Comparison of ENCODE assay signal across 8 mouse cellular contexts in the genomic region with DNA sequence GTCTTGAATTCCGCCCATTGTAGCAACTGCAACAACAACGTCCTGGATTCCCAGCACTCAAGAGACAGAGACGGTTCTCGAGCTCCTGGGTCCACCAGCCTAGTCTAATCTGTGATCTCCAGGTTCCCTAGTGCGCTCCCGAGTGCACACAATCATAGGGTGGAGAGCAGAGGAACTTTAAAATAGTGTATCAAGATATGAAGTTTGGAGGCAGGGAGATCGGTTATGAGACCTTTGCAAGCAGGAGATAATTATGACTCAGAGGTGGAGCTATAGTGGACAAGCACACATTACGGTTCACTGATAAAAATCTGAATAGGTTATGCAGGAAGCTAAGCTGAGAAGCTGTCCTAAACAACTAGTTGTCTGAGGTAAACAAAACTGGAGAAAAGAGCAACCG. TPM values are rescaled to one million over a fixed set of nuclear protein-coding genes. Genes with fewer than 3 reads are reported as not detected.
DNase-seq lines count a peak whose midpoint lies in the region; ATAC-seq and TF ChIP-seq lines count a peak whose summit lies in the region.

No protein-coding gene starts in this region.

- no peak for DNase-seq in lung, postnatal 0 days (ENCODE audit: low spot score)
- no peak for DNase-seq in lung, adult 18-20 months
- DNase-seq in embryonic facial prominence, embryonic 11.5 days (ENCODE audit: low spot score) = no peak
- DNase-seq in cerebellum, postnatal 36 days = no peak
- no peak for DNase-seq in thymus, postnatal 4 days
- DNase-seq in embryo, embryonic 10.5 days (ENCODE audit: low spot score) = no peak

- WGBS in lung, postnatal 0 days = 10% methylated on average over 9 of the region's 9 CpGs
- WGBS in embryonic facial prominence, embryonic 11.5 days = 13% methylated on average over 9 of the region's 9 CpGs
- WGBS in intestine, embryonic 16.5 days = 11% methylated on average over 9 of the region's 9 CpGs
- 14% methylated on average over 9 of the region's 9 CpGs for WGBS in neural tube, embryonic 12.5 days

- no peak for ATAC-seq in lung, postnatal 0 days
- no peak for ATAC-seq in embryonic facial prominence, embryonic 11.5 days (replicated peaks; ENCODE audit: insufficient number of reproducible peaks, low FRiP score, low TSS enrichment, low read depth)
- ATAC-seq in intestine, embryonic 16.5 days = no peak; the same call in 1 of the 2 replicates
- no peak for ATAC-seq in neural tube, embryonic 12.5 days (ENCODE audit: low FRiP score, low read depth)

- H3K4me3 ChIP-seq in lung, postnatal 0 days (ENCODE audit: low read depth, low read length) = peak overlapping the region; percentile 97
- H3K4me3 ChIP-seq in embryonic facial prominence, embryonic 11.5 days (ENCODE audit: low read depth, low read length) = peak overlapping the region; percentile 51
- H3K4me3 ChIP-seq in intestine, embryonic 16.5 days (ENCODE audit: low read length) = peak overlapping the region; percentile 62
- peak overlapping the region; percentile 52 for H3K4me3 ChIP-seq in neural tube, embryonic 12.5 days

- H3K36me3 ChIP-seq in lung, postnatal 0 days (ENCODE audit: insufficient read depth, low read length) = 0 out of 2 replicates have a peak, but pooled peaks cover 4% of the 10 kb centered on the region
- no peaks in the 10 kb centered on the region for H3K36me3 ChIP-seq in embryonic facial prominence, embryonic 11.5 days (replicated peaks; ENCODE audit: control insufficient read depth, insufficient read depth, low read depth, low read length)
- H3K36me3 ChIP-seq in intestine, embryonic 16.5 days (ENCODE audit: control insufficient read depth, insufficient read depth, low read length) = no peaks in the 10 kb centered on the region
- H3K36me3 ChIP-seq in neural tube, embryonic 12.5 days = no peaks in the 10 kb centered on the region

- no peaks in the 10 kb centered on the region for H3K9me3 ChIP-seq in lung, postnatal 0 days (ENCODE audit: low read length)
- H3K9me3 ChIP-seq in embryonic facial prominence, embryonic 11.5 days (replicated peaks; ENCODE audit: control insufficient read depth, low read length) = no peaks in the 10 kb centered on the region
- H3K9me3 ChIP-seq in intestine, embryonic 16.5 days (ENCODE audit: control insufficient read depth, low read length) = no peaks in the 10 kb centered on the region
- no peaks in the 10 kb centered on the region for H3K9me3 ChIP-seq in neural tube, embryonic 12.5 days

- peak overlapping the region; percentile 63 for H3K4me2 ChIP-seq in lung, postnatal 0 days (replicated peaks; ENCODE audit: low read depth, low read length)
- H3K4me2 ChIP-seq in embryonic facial prominence, embryonic 11.5 days (ENCODE audit: low read depth, low read length) = peak overlapping the region; percentile 55
- H3K4me2 ChIP-seq in intestine, embryonic 16.5 days (ENCODE audit: low read depth, low read length) = peak overlapping the region; percentile 87
- H3K4me2 ChIP-seq in neural tube, embryonic 12.5 days (replicated peaks) = peak overlapping the region; percentile 80

- peak overlapping the region; percentile 52 for H3K9ac ChIP-seq in lung, postnatal 0 days (replicated peaks; ENCODE audit: low read depth)
- H3K9ac ChIP-seq in embryonic facial prominence, embryonic 11.5 days (replicated peaks; ENCODE audit: low read length) = peak overlapping the region; percentile 58
- peak overlapping the region; percentile 68 for H3K9ac ChIP-seq in intestine, embryonic 16.5 days (ENCODE audit: low read depth, low read length)
- H3K9ac ChIP-seq in neural tube, embryonic 12.5 days = peak overlapping the region; percentile 48

- peak overlapping the region; percentile 82 for H3K27ac ChIP-seq in lung, postnatal 0 days (ENCODE audit: low read length)
- no peak overlapping the region for H3K27ac ChIP-seq in embryonic facial prominence, embryonic 11.5 days (replicated peaks; ENCODE audit: low read depth, low read length)
- peak overlapping the region; percentile 91 for H3K27ac ChIP-seq in intestine, embryonic 16.5 days (ENCODE audit: low read length)
- no peak overlapping the region for H3K27ac ChIP-seq in neural tube, embryonic 12.5 days

- TF ChIP-seq EP300 in lung, postnatal 0 days (IDR thresholded peaks at IDR 0.05) = no peak

- no peak for TF ChIP-seq CTCF in lung, postnatal 0 days (IDR thresholded peaks at IDR 0.05)

- peaks cover 12% of the 10 kb centered on the region; the same call in 1 of the 2 replicates for H3K4me1 ChIP-seq in lung, postnatal 0 days (ENCODE audit: insufficient read depth, low read depth, low read length)
- no peaks in the 10 kb centered on the region for H3K4me1 ChIP-seq in embryonic facial prominence, embryonic 11.5 days (ENCODE audit: control insufficient read depth, insufficient read depth, low read length)
- H3K4me1 ChIP-seq in intestine, embryonic 16.5 days (ENCODE audit: control insufficient read depth, insufficient read depth, low read length) = peaks cover 9% of the 10 kb centered on the region
- peaks cover 15% of the 10 kb centered on the region for H3K4me1 ChIP-seq in neural tube, embryonic 12.5 days

- H3K27me3 ChIP-seq in lung, postnatal 0 days (replicated peaks; ENCODE audit: insufficient read depth, low read length) = no peaks in the 10 kb centered on the region
- H3K27me3 ChIP-seq in embryonic facial prominence, embryonic 11.5 days (ENCODE audit: control insufficient read depth, insufficient read depth, low read length) = no peaks in the 10 kb centered on the region
- no peaks in the 10 kb centered on the region for H3K27me3 ChIP-seq in intestine, embryonic 16.5 days (replicated peaks; ENCODE audit: control insufficient read depth, insufficient read depth, low read length)
- H3K27me3 ChIP-seq in neural tube, embryonic 12.5 days (replicated peaks) = no peaks in the 10 kb centered on the region

RNA-seq across cellular contexts. Expression of a gene that starts 0.7 kb away (rescaled TPM):
- polyA plus RNA-seq in lung, postnatal 0 days (2015; fragmentation: Nextera tagmentation; extraction: Ambion mirVana) = 15.3 and 16.0 TPM in 2 replicates
- 37.9 and 40.6 TPM in 2 replicates for polyA plus RNA-seq in embryonic facial prominence, embryonic 11.5 days (2014; fragmentation: Nextera tagmentation; extraction: Ambion mirVana)
- 31.0 and 31.6 TPM in 2 replicates for polyA plus RNA-seq in intestine, embryonic 16.5 days (2015; fragmentation: Nextera tagmentation; extraction: Ambion mirVana)
- polyA plus RNA-seq in neural tube, embryonic 12.5 days (2016; fragmentation: Nextera tagmentation; extraction: Ambion mirVana) = 28.9 and 31.8 TPM in 2 replicates

RNA-seq across cellular contexts. Expression of a gene that starts 0.9 kb away (rescaled TPM):
- 82.8 and 86.9 TPM in 2 replicates for polyA plus RNA-seq in lung, postnatal 0 days (2015; fragmentation: Nextera tagmentation; extraction: Ambion mirVana)
- polyA plus RNA-seq in embryonic facial prominence, embryonic 11.5 days (2014; fragmentation: Nextera tagmentation; extraction: Ambion mirVana) = 111 and 115 TPM in 2 replicates
- polyA plus RNA-seq in intestine, embryonic 16.5 days (2015; fragmentation: Nextera tagmentation; extraction: Ambion mirVana) = 118 and 129 TPM in 2 replicates
- 107 and 112 TPM in 2 replicates for polyA plus RNA-seq in neural tube, embryonic 12.5 days (2016; fragmentation: Nextera tagmentation; extraction: Ambion mirVana)

RNA-seq across cellular contexts. Expression of a gene that starts 34.3 kb away (rescaled TPM):
- 1.6 and 3.0 TPM in 2 replicates for polyA plus RNA-seq in lung, postnatal 0 days (2015; fragmentation: Nextera tagmentation; extraction: Ambion mirVana)
- 0.17 TPM in 1 of 2 replicates, not detected in the other for polyA plus RNA-seq in embryonic facial prominence, embryonic 11.5 days (2014; fragmentation: Nextera tagmentation; extraction: Ambion mirVana)
- 24.4 and 59.9 TPM in 2 replicates for polyA plus RNA-seq in intestine, embryonic 16.5 days (2015; fragmentation: Nextera tagmentation; extraction: Ambion mirVana)
- polyA plus RNA-seq in neural tube, embryonic 12.5 days (2016; fragmentation: Nextera tagmentation; extraction: Ambion mirVana) = 0.29 and 0.40 TPM in 2 replicates

RNA-seq across cellular contexts. Expression of a gene that starts 45.4 kb away (rescaled TPM):
- 0.15 TPM in 1 of 2 replicates, not detected in the other for polyA plus RNA-seq in lung, postnatal 0 days (2015; fragmentation: Nextera tagmentation; extraction: Ambion mirVana)
- 0.25 and 1.2 TPM in 2 replicates for polyA plus RNA-seq in embryonic facial prominence, embryonic 11.5 days (2014; fragmentation: Nextera tagmentation; extraction: Ambion mirVana)
- not detected in 2 replicates for polyA plus RNA-seq in intestine, embryonic 16.5 days (2015; fragmentation: Nextera tagmentation; extraction: Ambion mirVana)
- not detected in 2 replicates for polyA plus RNA-seq in neural tube, embryonic 12.5 days (2016; fragmentation: Nextera tagmentation; extraction: Ambion mirVana)

Comparison
In these comparisons a context has a peak if more than half of its experiments do, and no peak if none do; other contexts are left out.
1. H3K27ac ChIP-seq: peak in lung, postnatal 0 days (single experiment) and intestine, embryonic 16.5 days (single experiment); none in embryonic facial prominence, embryonic 11.5 days (single experiment) and neural tube, embryonic 12.5 days (single experiment).
2. Peak in every context shown above with its lines, with median percentiles within 50 percentile points of each other: H3K4me2 ChIP-seq, H3K4me3 ChIP-seq and H3K9ac ChIP-seq.